Mouse (Mus musculus): ENCODE data around the gene Ndufaf3. TPM values are rescaled to one million over a fixed set of nuclear protein-coding genes. Genes with fewer than 3 reads are reported as not detected.

Gene Ndufaf3
- total RNA-seq, 2 experiments from 2014 or later: 4.2 to 8.3 TPM

GRCm38 (mm10) chr9:108525400-108525799 is 41.8 kb downstream of the Ndufaf3 start:
- no peak for ATAC-seq (replicated peaks; ENCODE audit: low FRiP score, poor library complexity, severe bottlenecking)

GRCm38 (mm10) chr9:108523341-108523740 is 43.9 kb downstream of the Ndufaf3 start:
- ATAC-seq (replicated peaks; ENCODE audit: low FRiP score, poor library complexity, severe bottlenecking): no peak

GRCm38 (mm10) chr9:108521604-108522003 is 45.6 kb downstream of the Ndufaf3 start:
- ATAC-seq (replicated peaks; ENCODE audit: low FRiP score, poor library complexity, severe bottlenecking): no peak

DNA sequence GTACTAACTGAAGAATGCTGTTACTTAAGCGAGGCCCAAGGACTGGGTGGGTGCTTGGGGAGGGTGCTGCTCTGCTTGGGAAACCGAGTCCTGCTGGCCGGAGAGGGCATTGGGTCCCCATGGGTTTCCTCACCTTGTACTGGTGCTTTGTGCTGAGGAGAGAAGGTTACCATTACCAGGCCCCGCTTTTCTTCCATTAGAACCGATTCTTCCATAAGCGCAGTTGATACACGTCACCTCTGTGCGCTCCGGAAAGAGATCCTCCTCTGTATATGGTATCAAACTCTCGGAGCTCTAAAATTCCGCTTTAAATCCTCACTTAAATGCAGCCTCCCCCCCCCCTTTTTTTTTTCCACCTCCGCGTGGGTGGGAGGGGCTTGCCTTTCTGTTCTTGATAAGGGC is 49.3 kb downstream of the Ndufaf3 start:
- peak; percentile 12 for ATAC-seq (replicated peaks; ENCODE audit: low FRiP score, poor library complexity, severe bottlenecking)

GRCm38 (mm10) chr9:108517253-108517930 is 49.8 kb downstream of the Ndufaf3 start:
- peak; percentile 54 for ATAC-seq (replicated peaks; ENCODE audit: low FRiP score, poor library complexity, severe bottlenecking)

GRCm38 (mm10) chr9:108516380-108517251 is 50.6 kb downstream of the Ndufaf3 start, which contains the start of gene Qrich1:
TSS of gene Qrich1 (plus strand) at chr9:108516806.
- ATAC-seq (replicated peaks; ENCODE audit: low FRiP score, poor library complexity, severe bottlenecking): peak; percentile 94

Other genes with a start within 250 kb of the Ndufaf3 start
- gene Gpx1, start 228.5 kb downstream of the Ndufaf3 start, total RNA-seq (2015; ENCODE audit: low replicate concordance): 5,168 and 5,395 TPM in 2 replicates
- gene Gpx1, start 228.5 kb downstream of the Ndufaf3 start, total RNA-seq (2017; ENCODE audit: low replicate concordance): 4,534 and 5,176 TPM in 2 replicates
- 158 and 217 TPM in 2 replicates for gene Usp4, start 219.6 kb downstream of the Ndufaf3 start, total RNA-seq (2015; ENCODE audit: low replicate concordance)
- 141 and 164 TPM in 2 replicates for gene Usp4, start 219.6 kb downstream of the Ndufaf3 start, total RNA-seq (2017; ENCODE audit: low replicate concordance)
- gene 1700102P08Rik, start 174.6 kb downstream of the Ndufaf3 start, total RNA-seq (2015; ENCODE audit: low replicate concordance): 7.3 and 8.6 TPM in 2 replicates
- 10.5 and 11.6 TPM in 2 replicates for gene 1700102P08Rik, start 174.6 kb downstream of the Ndufaf3 start, total RNA-seq (2017; ENCODE audit: low replicate concordance)
- not detected in 2 replicates for gene Ccdc36, start 138.9 kb downstream of the Ndufaf3 start, total RNA-seq (2015; ENCODE audit: low replicate concordance)
- gene Ccdc36, start 138.9 kb downstream of the Ndufaf3 start, total RNA-seq (2017; ENCODE audit: low replicate concordance): not detected in 2 replicates
- not detected in 2 replicates for gene BC048562, start 131.0 kb downstream of the Ndufaf3 start, total RNA-seq (2015; ENCODE audit: low replicate concordance)
- not detected in 2 replicates for gene BC048562, start 131.0 kb downstream of the Ndufaf3 start, total RNA-seq (2017; ENCODE audit: low replicate concordance)
- gene Ccdc71, start 106.9 kb downstream of the Ndufaf3 start, total RNA-seq (2015; ENCODE audit: low replicate concordance): 6.1 and 21.7 TPM in 2 replicates
- 1.5 and 5.8 TPM in 2 replicates for gene Ccdc71, start 106.9 kb downstream of the Ndufaf3 start, total RNA-seq (2017; ENCODE audit: low replicate concordance)
- gene Klhdc8b, start 105.9 kb downstream of the Ndufaf3 start, total RNA-seq (2015; ENCODE audit: low replicate concordance): 0.77 and 2.9 TPM in 2 replicates
- 3.3 and 4.3 TPM in 2 replicates for gene Klhdc8b, start 105.9 kb downstream of the Ndufaf3 start, total RNA-seq (2017; ENCODE audit: low replicate concordance)
- gene Lamb2, start 87.7 kb downstream of the Ndufaf3 start, total RNA-seq (2015; ENCODE audit: low replicate concordance): not detected in 2 replicates
- gene Lamb2, start 87.7 kb downstream of the Ndufaf3 start, total RNA-seq (2017; ENCODE audit: low replicate concordance): not detected in 2 replicates
- gene Usp19, start 76.8 kb downstream of the Ndufaf3 start, total RNA-seq (2015; ENCODE audit: low replicate concordance): 57.9 and 59.6 TPM in 2 replicates
- 80.2 and 94.7 TPM in 2 replicates for gene Usp19, start 76.8 kb downstream of the Ndufaf3 start, total RNA-seq (2017; ENCODE audit: low replicate concordance)
- gene Qars, start 59.7 kb downstream of the Ndufaf3 start, total RNA-seq (2015; ENCODE audit: low replicate concordance): 18.6 and 69.2 TPM in 2 replicates
- gene Qars, start 59.7 kb downstream of the Ndufaf3 start, total RNA-seq (2017; ENCODE audit: low replicate concordance): 54.2 and 64.6 TPM in 2 replicates
- 26.9 and 40.5 TPM in 2 replicates for gene Qrich1, start 50.6 kb downstream of the Ndufaf3 start, total RNA-seq (2015; ENCODE audit: low replicate concordance)
- 55.7 and 59.0 TPM in 2 replicates for gene Qrich1, start 50.6 kb downstream of the Ndufaf3 start, total RNA-seq (2017; ENCODE audit: low replicate concordance)
- 64.2 and 120 TPM in 2 replicates for gene Impdh2, start 7.1 kb downstream of the Ndufaf3 start, total RNA-seq (2015; ENCODE audit: low replicate concordance)
- 50.0 and 52.2 TPM in 2 replicates for gene Impdh2, start 7.1 kb downstream of the Ndufaf3 start, total RNA-seq (2017; ENCODE audit: low replicate concordance)
- gene Dalrd3, start 2.5 kb upstream of the Ndufaf3 start, total RNA-seq (2015; ENCODE audit: low replicate concordance): 26.8 and 47.5 TPM in 2 replicates
- 10.3 and 11.4 TPM in 2 replicates for gene Dalrd3, start 2.5 kb upstream of the Ndufaf3 start, total RNA-seq (2017; ENCODE audit: low replicate concordance)
- gene Wdr6, start 11.3 kb upstream of the Ndufaf3 start, total RNA-seq (2015; ENCODE audit: low replicate concordance): 2.1 and 4.0 TPM in 2 replicates
- gene Wdr6, start 11.3 kb upstream of the Ndufaf3 start, total RNA-seq (2017; ENCODE audit: low replicate concordance): 1.5 and 1.7 TPM in 2 replicates
- not detected in 2 replicates for gene P4htm, start 30.2 kb upstream of the Ndufaf3 start, total RNA-seq (2015; ENCODE audit: low replicate concordance)
- gene P4htm, start 30.2 kb upstream of the Ndufaf3 start, total RNA-seq (2017; ENCODE audit: low replicate concordance): 1.8 TPM in 1 of 2 replicates, not detected in the other
- 36.6 and 115 TPM in 2 replicates for gene Arih2, start 82.0 kb upstream of the Ndufaf3 start, total RNA-seq (2015; ENCODE audit: low replicate concordance)
- gene Arih2, start 82.0 kb upstream of the Ndufaf3 start, total RNA-seq (2017; ENCODE audit: low replicate concordance): 83.3 and 101 TPM in 2 replicates
- gene Slc25a20, start 94.7 kb upstream of the Ndufaf3 start, total RNA-seq (2015; ENCODE audit: low replicate concordance): 4.2 and 6.5 TPM in 2 replicates
- gene Slc25a20, start 94.7 kb upstream of the Ndufaf3 start, total RNA-seq (2017; ENCODE audit: low replicate concordance): 2.2 and 4.9 TPM in 2 replicates
- gene Prkar2a, start 121.9 kb upstream of the Ndufaf3 start, total RNA-seq (2015; ENCODE audit: low replicate concordance): 2.9 and 5.9 TPM in 2 replicates
- 1.4 and 3.1 TPM in 2 replicates for gene Prkar2a, start 121.9 kb upstream of the Ndufaf3 start, total RNA-seq (2017; ENCODE audit: low replicate concordance)
- 4.2 and 20.9 TPM in 2 replicates for gene Ip6k2, start 216.4 kb upstream of the Ndufaf3 start, total RNA-seq (2015; ENCODE audit: low replicate concordance)
- gene Ip6k2, start 216.4 kb upstream of the Ndufaf3 start, total RNA-seq (2017; ENCODE audit: low replicate concordance): 47.5 and 61.2 TPM in 2 replicates
- 2.7 and 4.2 TPM in 2 replicates for gene Nckipsd, start 240.9 kb upstream of the Ndufaf3 start, total RNA-seq (2015; ENCODE audit: low replicate concordance)
- gene Nckipsd, start 240.9 kb upstream of the Ndufaf3 start, total RNA-seq (2017; ENCODE audit: low replicate concordance): 1.8 and 3.7 TPM in 2 replicates

Measured in erythroblast, adult 5-6 weeks (primary cell).